Mouse (Mus musculus): ENCODE measurements around the gene Tm6sf1.

DNA sequence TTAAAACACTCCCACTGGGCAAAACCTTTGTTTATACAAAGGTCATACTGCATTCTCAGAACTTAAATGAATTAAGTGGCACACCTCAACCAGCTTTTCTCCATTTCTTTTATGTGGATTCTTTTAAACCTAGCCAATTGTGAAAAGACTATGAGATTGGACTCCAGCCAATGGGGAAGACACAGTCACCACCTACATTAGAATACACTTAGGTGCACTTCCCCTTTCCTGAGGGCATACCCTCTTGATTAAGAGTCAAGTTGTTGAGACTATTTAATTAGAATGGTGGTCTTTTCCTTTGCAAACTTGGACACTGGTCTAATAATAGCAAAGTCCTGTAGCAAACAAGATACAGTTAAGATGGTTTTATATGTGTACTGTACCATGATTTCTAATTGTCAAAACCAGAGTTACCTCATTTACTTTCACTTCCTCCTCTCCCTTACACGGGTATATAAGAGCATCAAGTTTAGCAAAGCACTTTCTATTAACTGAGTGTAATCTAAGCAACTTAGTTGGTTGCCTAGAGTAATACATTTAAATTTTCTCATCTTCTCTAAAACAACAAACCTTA is 62.7 kb downstream of the Tm6sf1 start:
- TF ChIP-seq CTCF (IDR thresholded peaks at IDR 0.05; ENCODE audit: borderline replicate concordance, control insufficient read depth, extremely low read depth, insufficient read depth, low read length, poor library complexity) (no peak), POLR2A (IDR thresholded peaks at IDR 0.05; ENCODE audit: control insufficient read depth, extremely low read depth, insufficient read depth, low read length, poor library complexity) (no peak)

Measured in thymus, adult 2 months (tissue).